Mouse (Mus musculus) adrenal gland, postnatal 25 days (tissue): Measurements from ENCODE around the gene Clca4a. TPM values are rescaled to one million over a fixed set of nuclear protein-coding genes. Genes with fewer than 3 reads are reported as not detected.
"Not testable (repeated sequence)": the region's sequence is repeated elsewhere in the genome, so short reads cannot be mapped to it uniquely, and the experiment has no call there.

Experiments used
- DNase-seq: peaks from one replicate; pipeline ENCODE4 v3.0.0; 2021; ENCODE audit warnings: mixed read lengths
- long read RNA-seq: library from polyadenylated mRNA; stranded (forward); transcript quantifications from one replicate; pipeline ENCODE4 v2.0.0, GENCODE M21; 2021
- total RNA-seq: library from RNA; stranded (reverse); gene quantifications from 2 replicates; pipeline ENCODE4 v1.2.3, GENCODE M21; 2021

The Clca4a gene
- total RNA-seq = not detected in 2 replicates
- long read RNA-seq = 0 reads

DNA sequence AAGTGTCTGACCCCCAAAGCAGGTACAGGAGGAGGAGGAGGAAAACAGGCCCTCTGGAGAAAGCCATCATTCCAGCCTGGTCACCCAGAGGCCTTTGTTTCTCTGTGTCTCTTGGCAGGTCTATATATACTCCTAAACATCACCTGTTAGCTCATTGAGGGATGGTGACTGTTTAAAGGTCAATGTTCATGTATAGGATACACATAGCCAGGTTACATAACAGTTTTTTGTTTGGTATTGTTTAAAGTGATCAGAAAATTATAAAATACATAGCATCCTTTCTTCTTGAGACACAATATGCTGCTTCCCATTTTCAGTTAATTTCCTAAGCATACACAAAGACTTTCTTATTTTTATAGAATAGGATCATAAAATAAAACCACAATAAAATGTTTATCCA, at the start of gene Clca4a:
Clca4a (minus strand) TSS at position 101 of the 400 bp plus-strand sequence.
- no peak for DNase-seq

DNA sequence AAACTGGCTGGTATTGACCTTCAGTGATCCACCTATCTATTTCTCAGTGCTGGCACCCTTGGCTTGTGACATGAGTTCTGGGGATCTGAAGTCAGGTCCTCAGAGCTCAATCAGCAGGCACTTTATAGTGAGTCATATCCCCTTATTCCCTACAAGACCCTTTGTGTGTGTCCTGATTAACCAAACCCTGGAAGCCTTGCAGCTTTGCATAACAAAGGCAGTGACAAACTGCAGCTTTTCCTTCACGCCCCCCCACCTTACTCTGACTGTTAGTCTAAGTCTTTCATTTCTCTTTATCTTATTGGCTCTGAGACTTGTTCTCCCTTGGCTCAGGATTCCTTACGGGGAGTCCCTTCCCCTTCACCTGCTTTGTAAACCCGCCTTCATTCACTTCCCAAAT, 43.0 kb upstream of the Clca4a start:
- no peak for DNase-seq

DNA sequence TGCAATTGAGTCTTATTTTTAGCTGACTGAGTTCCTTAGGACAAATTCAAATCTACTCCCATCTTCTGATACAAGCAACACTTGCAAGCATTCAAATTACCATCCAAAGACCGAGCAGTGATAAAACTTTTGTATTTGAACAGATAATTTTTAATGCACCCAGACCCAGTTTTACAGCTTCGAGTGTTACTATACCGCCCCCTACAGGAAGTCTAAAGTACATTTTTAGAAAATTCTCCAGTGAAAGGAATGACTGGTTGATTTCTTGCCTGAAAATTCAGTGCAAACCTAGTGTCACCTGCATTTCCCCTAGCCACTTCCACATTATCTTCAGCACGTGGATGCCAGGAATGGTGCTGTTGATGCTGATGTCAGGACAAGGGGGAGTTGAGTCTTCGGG, 29.6 kb upstream of the Clca4a start:
- no peak for DNase-seq

DNA sequence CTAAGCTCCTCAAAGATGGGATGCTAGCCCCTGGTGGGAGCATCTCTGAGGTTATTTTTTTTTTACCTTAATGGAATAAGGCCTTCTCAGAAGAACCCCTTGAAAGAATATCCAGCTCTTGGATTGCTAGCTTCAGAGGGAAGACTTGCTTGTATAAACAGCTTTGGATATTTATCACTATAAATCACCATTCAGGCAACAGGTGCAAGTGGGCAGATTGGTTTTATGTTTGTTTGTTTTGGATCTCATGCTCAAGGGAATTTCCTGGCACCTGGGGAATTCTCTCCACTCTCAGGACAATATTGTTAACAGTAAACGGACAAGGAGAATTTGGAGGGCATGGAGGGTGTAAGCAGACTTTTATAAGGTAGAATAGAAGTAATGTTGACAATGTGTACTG, 26.1 kb upstream of the Clca4a start:
- no peak for DNase-seq

DNA sequence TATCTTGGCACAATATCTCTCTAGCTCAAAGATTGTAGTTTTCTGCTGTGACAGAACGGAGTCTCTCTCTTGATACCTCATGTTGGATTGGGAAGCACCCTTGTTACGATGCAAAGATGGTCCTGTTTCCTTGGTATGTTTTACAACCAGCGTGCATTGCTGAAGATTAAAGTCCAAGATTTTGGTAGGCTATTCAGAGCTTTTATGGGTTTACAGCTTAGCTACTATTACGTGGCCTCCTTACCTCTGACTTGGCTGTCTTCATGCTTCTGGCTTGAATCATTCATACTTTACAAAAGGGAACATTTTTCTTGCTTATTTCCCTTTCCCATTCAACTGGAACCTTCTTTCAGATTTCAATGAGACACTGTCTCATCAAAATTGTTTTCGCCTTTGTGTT, 18.2 kb upstream of the Clca4a start:
- no peak for DNase-seq

DNA sequence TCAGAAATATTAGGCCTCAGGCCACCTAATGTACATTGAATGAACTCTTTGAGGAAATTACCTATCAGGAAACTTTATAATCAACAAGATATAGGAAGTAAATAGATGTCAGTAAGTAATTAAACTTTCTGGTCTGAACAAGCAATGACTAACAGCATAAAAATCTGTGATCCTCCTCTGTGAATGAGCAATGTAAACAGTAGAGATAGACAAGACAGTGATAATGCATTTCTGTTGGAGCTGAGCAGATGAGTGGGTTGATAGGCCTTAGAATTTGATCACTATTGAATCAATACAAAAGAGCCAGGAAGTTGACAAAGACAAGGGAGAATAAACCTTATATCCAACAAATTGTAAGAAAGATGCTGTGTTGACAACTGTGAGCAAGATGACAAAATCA, 17.8 kb upstream of the Clca4a start:
- DNase-seq = no peak

DNA sequence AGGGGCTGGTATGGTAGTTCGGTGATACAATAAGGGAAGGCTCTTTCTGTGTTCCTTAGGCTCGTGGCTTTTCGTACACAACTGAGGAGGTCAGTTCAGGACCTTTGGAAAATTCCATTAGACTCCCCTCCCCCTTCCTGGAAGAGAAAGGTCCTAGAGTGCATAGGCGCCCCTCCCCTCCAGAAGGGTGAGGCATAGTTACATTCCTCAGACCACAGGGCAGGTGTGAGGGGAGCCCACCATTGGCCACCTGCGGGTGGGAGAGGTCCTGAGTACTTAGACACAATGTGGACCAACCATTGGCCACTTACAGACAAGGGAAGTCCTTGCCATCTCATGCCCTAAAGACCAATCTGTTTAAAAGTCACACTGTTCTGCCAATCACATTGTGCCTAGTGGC, 11.0 kb upstream of the Clca4a start:
- DNase-seq = no peak

DNA sequence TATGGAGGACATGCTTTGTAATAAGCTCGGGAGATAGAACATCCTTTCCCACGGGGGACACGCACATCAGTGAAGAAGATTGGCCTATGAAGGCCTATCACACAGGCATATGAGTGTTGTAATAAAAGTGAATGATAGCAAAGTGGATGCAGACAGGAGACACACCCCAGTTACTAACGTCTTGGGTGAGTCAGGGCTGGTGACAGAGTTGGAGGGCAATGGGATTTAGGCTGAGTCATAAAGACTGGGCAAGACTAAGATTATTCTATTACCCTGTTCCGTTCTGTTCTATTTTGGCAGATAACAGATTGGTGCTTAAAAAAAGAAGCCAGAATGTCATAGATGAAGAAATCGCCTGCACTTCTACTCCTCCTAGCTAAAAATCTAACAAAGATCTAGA, 5.7 kb upstream of the Clca4a start:
- no peak for DNase-seq

DNA sequence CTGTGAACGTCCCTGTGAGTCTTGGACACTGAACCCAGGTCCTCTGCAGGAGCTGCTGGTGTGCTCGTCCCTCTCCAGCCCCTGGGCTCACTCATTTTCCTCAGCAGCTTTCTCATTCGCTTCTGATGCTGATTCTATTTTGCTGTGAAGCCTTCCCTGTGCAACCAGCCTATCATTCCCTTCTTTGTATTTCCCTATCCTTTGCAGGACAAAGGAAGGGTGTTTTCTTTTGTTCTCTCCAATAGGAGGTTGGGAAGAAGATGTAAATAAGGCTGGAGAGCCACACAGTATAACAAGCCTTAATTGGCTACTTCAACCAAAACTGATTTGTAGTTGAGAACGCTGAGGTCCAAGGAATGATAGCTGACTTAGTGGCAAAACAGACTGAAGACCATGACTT, 2.8 kb upstream of the Clca4a start:
- DNase-seq = no peak

DNA sequence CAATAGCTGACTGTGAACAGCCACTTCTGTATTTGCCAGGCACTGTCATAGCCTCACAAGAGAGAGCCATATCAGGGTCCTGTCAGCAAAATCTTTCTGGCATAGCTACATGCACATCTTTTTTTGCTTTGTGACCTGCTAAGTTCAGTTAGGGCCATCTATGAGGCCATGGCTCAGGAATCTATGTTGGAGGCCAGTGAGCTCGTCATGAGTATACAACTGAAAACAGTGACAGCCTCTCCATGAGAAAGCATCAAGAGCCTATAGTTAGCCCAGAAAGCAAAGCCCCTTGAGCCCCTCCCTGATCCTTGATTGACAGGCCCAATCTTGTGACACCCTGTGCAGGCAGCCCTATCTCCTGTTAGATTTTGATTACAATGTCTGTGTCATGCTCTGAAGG, 1.2 kb upstream of the Clca4a start:
- no peak for DNase-seq

DNA sequence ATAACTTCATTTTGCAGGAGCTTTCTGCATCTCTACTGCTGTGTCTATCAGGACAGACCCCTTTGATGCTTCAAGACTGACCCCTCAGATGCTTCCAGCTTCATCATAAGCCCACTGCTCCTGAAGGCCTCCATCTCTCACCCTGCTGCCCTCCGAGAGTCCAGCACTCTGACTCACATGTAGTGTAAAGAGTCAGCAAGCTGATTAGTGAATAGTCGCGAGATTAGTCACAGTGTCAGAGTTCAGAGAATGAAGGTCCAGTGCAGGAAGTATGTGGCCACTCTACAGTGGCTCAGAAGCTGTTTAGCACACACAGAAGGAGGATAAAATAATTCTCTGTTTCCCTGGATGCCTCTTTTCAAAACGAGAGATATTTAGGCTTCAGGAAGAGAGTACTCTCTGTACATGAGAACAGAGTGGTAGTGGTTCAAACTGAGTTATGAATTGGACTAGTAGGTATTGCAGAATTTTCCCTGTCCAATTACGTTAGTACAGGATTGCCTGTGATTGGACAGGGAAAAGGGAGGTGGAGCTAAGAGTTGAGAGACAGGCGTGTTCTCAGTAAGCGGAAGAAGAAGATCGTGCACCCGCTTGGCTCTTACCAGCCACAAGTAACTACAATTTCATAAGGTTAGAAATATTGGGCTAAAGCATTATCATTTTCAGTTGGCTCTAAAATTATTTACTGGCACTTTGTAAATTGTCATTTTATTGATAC, 3.1 kb downstream of the Clca4a start:
- no peak for DNase-seq

DNA sequence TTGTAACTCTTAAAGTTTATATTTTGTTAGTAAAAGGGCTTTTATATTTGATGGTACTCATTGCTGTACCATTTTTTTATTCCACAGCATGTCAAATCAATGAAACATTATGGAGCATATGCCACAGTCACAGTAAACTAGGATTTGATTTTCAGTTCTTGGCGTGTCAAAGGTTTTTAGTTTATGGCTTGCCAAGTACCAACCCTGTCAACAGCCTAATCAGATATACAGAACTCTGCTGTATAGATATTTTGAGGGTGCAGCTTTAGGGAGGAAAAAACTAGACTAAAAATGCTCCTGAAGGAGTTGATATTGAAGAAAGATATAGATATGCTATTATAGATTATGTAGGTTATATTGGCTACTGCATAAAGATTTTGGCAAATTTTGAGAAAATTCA, 5.1 kb downstream of the Clca4a start:
- DNase-seq = no peak

DNA sequence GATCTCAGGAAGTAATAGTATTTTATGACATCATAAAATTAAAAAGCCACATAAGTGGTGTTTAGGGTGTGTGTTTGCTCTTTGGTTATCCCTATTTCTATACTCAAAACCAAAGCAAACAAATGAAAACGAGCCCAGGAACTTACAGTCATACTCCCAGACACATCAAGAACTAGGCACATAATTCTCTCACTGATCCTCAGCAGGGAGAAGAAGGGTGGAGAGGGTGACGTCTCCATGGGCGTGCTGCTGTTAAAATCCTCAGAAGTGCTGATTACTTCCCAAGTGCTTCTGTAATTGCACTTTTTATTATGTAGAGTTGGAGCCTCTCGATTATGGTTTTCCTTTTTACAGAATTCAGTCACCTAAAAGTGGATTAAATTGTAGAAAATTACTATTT, 8.8 kb downstream of the Clca4a start:
- DNase-seq = no peak

DNA sequence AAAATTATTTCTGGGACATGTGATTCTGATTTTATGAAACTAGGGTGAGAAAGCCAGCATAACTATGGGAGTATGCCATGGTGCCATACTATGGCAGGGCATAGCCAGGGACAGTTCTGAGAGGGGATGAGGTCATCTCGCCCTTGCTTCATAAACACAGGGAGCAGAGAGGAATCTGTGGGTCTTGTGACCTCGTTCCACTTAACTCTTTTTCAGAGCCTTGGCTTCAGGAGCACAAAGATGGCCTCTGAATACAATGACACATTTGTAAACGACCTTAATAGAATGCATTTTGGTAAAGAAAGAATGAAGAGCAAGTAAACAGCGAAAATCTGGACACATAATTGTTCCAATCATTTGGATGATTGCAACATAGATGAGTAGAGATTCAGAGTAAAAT, 24.0 kb downstream of the Clca4a start:
- no peak for DNase-seq

DNA sequence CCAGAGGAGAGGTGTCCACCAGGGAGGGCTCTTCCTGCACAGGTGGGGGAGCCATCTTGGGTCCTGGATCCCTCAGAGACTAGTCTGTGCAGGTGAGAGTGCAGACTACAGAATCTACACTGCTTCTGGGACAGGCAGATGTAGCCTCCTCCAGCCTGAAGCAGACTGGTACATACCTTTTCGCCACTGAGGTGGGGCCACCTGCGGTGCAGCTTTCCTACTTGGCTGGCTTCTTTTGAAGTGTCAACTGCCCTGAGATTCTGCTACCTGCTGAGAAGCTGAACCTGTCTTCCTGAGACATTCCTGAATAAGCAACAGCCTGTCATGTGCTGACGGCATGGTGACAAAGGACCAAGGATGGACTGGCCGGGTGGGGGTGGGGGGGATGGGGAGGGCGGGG, 27.5 kb downstream of the Clca4a start:
- DNase-seq = not testable (repeated sequence)

DNA sequence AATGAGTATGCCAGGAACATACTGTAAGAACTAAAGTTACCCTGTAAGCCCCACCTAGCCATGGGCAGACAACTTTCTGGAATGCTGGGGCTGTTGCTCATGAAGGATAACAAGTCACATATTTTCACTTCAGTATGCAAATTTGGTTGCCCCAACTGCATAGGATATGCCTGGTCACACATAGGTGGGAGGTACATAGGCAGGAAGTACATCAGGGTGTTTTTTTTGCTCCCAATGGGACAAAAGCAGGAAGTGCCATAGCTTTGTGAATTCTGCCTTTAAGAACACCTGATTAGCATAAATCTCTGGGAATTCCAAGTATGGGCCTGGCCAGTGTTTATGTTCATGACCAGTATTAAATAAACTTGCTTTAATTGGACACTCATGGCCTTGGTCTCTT, 41.2 kb downstream of the Clca4a start:
- not testable (repeated sequence) for DNase-seq

DNA sequence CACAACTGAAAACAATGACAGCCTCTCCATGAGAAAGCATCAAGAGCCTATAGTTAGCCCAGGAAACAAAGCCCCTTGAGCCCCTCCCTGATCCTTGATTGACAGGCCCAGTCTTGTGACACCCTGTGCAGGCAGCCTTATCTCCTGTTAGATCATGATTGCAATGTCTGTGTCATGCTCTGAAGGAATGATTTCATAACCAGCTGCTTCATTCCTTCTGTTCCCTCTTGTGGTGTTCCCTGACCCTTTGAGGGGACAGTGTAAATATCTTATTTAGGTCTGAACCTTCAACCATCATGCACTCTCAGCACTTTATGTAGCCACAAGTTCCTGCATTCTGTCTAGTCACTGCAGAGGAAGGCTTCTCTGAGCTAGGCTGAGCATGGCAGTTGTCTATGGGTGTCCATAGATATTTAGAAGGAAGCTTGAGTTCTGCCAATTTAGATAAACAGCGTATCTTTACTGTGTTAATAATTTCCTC, 41.8 kb downstream of the Clca4a start:
- no peak for DNase-seq

DNA sequence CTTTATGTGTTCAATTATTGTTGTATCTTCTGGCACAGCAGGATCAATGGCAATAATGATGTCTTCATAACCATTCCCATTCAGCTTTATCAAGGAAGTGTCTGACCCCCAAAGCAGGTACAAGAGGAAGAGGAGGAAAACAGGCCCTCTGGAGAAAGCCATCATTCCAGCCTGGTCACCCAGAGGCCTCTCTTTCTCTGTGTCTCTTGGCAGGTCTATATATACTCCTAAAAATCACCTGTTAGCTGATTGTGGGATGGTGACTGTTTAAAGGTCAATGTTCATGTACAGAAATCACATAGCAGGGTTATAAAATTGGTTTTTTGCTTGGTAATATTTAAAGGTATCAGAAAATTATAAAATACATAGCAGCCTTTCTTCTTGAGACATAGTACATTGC, 42.5 kb downstream of the Clca4a start, which contains the start of gene Clca4b:
Clca4b (minus strand) TSS at position 195 of the 400 bp plus-strand sequence.
- DNase-seq = no peak

DNA sequence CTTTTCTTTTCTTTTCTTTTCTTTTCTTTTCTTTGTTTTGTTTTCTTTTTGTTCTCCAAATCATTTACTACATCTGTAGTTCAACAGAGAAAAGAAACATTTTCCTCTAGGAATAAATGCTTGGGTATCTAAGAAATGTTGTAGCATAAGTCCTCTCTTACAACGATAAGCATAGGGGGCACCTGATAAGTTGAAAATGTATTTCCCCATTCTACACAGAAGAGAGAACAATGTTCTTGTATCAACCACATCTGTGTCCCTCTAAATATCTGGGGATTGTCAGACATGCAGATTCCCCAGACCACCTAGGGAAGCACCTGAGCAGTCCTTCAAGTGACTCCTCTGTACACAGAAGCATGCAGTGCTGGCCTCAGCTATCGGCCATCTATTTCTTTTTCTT, 60.8 kb downstream of the Clca4a start:
- no peak for DNase-seq

Other genes with a start within 250 kb of the Clca4a start
- gene Clca3a1, start 214.1 kb downstream of the Clca4a start, total RNA-seq = 9.2 TPM in 2 replicates
- not detected in 2 replicates for gene Clca3a2, start 155.6 kb downstream of the Clca4a start, total RNA-seq
- gene Clca3b, start 125.7 kb downstream of the Clca4a start, total RNA-seq = not detected in 2 replicates
- gene Clca4b, start 42.5 kb downstream of the Clca4a start, total RNA-seq = not detected in 2 replicates
- not detected in 2 replicates for gene Clca1, start 57.7 kb upstream of the Clca4a start, total RNA-seq
- not detected in 2 replicates for gene Clca2, start 124.4 kb upstream of the Clca4a start, total RNA-seq
- gene Odf2l, start 143.5 kb upstream of the Clca4a start, total RNA-seq = 31.0 and 34.9 TPM in 2 replicates